Mouse (Mus musculus): ENCODE data around the gene Slc44a2.

DNA sequence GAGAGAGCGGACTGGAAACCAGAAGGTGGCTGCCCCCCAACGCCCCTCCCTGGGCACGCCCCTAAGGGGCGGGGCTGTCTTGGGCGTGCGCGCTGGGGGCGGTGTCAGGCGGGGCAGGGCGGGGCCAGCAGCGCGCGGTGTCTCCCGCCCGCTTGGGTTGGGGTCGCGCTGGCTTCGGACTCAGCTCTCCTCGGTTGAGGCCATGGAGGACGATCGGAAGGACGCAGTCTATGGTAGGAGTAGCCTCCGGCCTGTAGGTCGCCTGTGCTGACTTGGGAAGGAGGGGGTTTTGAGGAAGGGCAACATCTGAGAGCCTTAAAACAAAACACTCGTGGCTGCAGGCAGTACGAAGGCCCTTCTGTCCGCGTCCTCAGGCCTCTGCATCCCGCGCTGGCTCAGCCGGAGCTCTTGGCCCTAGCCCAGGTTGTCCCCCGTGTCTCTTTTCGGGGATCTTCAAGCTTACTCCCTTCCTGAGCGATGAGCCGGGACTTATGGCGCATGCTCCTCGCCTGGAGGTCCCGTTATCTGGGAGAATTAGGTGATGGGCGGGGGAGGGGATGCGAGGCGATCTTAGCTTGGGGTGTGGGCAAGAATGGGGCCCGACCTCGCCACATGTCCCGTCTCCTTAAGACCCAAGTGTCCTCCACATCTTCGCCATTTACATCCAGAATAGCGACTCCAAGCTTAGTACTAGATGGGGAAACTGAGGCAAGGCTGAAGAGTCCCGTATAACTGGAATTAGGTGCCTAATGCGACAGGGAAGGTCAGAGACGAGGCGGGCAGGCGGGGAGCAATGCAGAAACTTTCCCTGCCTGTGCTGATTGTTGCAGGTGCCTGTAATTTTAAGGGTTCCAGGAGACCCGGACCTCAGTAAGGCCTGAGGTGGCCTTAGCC lies at the start of gene Slc44a2:
- no peak for TF ChIP-seq CTCF (conservative IDR thresholded peaks at IDR 0.05; ENCODE audit: low read length)
- TF ChIP-seq NANOG (IDR thresholded peaks at IDR 0.05; ENCODE audit: borderline replicate concordance, low read length) = no peak
